Mouse (Mus musculus): ENCODE measurements around the gene Slc2a3.
"Not testable (repeated sequence)": the region's sequence is repeated elsewhere in the genome, so short reads cannot be mapped to it uniquely, and the experiment has no call there.

Slc2a3 gene

DNA sequence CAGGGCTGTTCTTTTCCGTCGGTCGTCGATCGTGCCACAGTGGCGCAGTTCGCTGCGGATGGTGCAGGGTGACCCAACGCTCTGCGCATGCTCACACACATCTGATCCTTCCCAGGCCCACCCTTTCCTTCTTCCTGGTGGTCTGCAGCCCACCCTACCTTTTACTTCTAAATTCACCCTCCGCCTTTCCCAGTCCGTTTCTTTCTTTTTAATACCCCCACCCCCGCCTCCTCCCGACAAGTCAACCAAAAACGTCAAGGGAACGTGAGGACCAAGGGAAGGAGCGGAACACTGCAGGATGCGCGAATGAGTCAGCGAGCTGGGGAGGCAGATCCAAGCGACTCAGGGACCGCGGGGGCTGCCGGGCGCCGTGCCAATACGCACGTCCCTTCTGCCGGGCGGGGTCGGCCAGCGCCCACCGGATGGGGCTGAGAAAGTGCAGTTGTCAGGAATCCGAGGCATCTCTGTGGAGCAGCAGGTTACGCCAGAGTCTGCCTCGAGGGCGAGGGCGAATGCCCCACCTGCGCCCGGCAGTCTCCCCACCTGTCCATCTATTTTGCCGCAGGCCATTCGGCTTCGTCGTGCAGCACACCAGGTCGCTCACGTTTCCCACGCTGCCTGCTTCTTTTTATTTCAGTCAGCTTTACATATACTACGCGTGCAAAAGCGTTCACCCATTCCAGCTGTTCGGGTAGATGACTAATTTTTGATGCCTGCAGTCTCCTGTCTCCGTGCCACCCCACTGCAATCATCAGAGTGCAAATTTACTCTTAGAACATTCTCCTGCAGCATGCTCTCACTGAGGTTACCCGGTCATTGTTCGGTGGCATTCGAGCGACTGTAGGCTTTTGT lies 36.8 kb downstream of the Slc2a3 start:
- no peak for DNase-seq (ENCODE audit: extremely low read depth, insufficient read length, low spot score)

DNA sequence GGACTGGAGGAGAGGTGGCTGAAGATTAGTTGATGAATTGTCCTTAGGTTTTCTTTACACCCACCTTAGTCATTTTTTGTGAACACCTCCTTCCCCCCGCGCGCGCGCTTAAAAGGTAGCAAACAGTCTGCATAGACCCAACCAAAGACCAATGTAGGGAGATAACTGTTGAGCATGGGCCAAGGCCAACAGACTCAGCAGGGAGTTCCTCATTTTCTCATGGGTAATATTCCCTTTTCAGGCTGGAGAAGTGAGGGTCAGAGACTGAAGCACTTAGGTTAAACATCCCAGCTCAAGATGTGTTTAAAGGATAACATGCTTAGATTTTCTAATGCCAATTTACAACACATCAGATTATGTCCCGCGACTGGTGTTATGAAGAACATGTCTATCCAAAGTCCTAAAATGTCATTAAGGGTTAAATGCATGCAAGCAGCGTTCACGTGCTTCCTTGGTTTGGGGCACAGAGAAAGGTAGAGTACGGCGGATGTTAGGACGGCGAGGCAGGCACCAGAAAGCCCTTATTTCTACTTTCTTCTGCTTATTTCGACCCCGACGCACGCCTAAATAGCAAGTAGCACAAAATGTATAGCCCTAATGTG lies 37.5 kb downstream of the Slc2a3 start:
- no peak for DNase-seq (ENCODE audit: extremely low read depth, insufficient read length, low spot score)

DNA sequence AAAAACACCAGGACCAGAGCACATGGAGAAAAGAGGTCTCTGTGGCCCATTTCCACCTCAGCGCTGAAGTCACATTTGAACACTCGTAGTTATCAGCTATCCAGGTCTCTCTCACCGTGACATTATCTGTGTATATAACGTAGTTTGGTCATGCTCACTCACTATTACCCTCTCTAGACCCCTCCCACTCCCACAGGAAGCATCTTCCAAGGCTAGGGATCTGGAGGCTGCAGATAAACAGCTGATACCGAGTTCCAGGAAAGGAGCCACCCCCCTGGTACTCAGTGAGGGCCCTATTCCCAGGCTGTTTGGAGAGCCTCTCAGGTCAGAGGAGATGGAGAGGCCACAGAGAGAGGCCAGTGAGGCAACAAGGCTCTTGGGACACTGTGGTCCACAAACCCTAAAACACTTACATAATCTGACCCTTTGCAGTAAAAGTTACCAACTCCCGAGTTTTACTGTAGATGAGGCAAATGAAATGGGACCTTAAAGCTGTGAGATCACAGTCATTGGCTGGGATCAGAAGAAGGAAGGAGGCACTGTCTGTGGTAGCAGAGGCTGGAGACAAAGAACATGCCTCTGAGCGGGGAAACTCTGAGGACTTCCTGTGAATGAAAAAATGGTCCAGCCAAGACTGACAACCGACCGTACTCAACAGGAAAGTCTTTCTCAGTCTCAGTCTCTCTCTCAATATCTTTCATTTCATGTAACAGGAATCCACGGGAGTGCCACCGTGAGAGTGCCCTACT lies 38.3 kb downstream of the Slc2a3 start:
- DNase-seq (ENCODE audit: extremely low read depth, insufficient read length, low spot score): no peak

DNA sequence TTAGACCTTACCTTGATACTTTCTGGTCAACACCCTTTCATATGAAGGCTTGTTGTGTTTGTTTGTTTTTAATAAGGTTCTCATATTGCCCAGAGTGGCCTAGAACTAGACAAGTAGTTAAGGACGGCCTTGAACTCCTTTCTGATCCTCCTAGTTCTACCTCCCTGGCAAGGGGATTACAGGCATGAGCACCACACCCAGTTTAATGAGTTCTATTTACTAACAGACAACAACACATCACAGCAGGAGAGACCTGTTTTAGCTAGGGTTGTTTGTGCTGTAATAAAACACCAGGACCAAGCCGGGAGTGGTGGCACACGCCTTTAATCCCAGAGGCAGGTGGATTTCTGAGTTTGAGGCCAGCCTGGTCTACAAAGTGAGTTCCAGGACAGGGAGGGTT lies 39.0 kb downstream of the Slc2a3 start:
- DNase-seq (ENCODE audit: extremely low read depth, insufficient read length, low spot score): no peak

DNA sequence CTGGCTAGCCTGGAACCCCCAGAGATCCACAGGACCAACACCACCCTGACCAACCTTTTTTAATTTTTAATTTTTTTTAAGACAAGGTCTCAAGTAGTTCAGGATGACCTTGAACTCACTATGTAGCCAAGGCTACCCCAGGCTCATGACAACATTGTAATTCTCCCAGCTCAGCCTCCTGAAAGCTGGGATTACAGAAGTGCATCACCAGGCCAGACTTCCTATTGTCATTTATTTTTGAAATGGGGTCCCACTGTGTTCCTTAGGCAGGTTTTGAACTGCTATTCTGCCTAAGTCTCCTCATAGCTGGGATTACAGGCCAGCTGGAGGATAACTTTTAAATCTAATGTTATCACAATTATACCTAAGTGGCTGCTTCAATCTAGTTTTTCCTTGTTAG lies 39.5 kb downstream of the Slc2a3 start:
- DNase-seq (ENCODE audit: extremely low read depth, insufficient read length, low spot score): no peak

DNA sequence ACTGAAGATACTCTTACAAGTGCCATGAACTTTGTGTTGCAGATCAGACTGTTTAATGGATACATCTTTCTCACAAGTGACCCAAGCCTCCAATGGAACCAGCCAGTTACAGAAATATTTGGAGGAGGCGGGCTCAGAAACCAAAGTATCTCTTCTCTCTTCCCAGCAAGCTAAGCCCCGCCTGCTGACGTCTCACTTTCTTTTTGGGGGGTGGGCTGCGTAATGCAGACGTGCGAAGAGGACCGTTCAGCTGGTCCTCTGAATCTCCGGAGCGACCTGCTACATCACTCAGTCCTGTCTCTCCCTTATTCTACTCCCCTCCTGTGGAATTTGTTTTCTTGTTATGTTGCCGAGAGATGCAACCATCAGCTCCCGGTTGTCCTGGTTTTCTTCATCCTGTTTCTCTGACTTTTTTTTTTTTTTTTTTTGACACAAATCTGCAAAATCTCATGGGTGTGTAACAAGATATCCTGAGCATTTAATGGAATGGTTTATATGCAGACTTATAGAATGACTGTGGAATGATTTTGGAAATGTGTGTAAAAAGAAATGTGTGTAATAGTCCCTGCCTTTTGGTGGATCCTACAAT lies 40.3 kb downstream of the Slc2a3 start:
- no peak for DNase-seq (ENCODE audit: extremely low read depth, insufficient read length, low spot score)

DNA sequence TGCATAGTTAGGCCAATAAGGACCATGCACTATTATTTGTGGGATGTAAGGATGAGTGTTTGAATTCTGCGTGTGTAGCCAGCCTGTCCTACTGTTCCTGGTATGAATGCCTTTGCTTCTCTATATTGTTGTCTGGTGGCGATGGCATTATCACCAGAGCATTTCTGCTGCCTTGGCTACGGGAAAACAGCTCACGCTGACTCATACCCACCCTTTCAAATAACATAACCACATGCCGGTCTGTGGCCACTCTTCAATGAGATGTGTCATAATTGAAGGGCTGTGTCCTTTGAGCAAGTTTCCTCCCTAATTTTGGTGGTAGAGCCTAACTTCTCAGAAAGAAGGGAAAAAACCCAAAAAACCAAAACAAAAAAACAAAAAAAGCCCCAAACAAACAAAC lies 42.7 kb downstream of the Slc2a3 start:
- peak; percentile 64 for DNase-seq (ENCODE audit: extremely low read depth, insufficient read length, low spot score)

DNA sequence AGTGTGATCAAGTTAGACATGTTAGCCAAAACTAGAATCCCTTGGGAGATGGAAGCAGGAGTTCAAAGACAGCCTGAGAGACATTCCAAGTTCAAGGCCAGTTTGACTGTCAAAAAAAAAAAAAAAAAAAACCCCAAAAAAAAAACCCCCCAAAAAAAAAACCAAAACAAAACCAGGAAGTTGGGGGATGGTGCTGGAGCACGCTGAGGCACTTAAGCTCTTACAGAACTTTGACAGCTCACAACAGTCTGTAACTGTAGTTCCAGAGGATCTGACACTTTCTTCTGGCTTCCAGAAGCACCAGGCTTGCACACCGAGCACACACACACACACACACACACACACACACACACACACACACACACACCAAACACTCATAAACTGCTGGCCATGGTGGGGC lies 45.5 kb downstream of the Slc2a3 start:
- no peak for DNase-seq (ENCODE audit: extremely low read depth, insufficient read length, low spot score)

DNA sequence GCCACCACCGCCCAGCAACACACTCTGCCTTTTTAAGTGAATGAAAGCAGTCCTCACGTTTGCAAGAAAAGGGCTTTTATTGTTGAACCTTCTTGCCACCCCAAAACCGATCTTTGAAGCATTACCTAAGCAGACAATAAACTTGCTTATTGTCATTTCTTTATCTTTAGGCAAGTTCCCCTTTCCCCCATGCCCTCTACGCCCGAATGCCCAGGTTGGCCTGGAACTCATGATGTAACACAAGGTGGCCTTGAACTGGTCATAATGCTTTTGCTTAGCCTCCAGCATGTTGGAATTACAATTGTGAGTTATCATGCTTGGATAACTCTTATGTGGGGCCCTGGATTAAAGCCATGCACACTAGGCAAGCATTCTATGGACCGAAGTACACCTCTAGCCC lies 50.9 kb downstream of the Slc2a3 start:
- no peak for DNase-seq (ENCODE audit: extremely low read depth, insufficient read length, low spot score)

DNA sequence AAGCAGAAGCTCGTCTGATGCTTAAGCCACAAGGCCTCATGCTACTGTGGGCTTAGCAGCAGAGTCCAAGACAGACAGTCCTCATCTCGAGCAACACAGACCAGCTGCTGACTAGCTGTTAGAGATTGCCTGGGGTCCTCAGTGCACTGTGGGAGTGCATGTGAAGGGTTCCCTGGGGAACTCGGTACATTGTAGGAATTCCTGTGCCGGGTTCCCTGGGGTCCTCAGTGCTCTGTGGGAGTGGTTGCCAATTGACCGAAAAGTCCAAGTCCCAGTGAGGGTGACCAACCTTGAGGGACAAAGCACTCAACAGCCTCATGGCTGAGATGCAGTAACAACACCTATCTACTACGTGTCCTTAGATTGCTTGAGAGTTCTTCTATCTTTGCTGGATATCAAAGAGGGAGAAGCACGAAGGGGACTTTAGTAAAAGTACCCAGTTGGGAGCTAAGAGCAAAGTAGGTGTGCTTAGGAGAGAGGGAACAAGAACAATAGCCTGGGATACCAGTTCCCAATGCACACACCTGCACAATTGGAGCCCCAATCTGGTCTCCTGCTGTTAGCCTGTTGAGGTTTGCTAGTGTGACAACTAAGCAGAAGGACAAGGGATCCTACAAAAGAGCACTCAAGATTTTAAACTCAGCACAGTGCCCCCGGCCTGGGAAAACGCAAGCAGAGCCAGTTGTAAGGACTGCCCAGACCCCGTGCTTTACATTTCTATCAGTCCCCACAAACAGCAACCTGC lies 56.8 kb downstream of the Slc2a3 start:
- DNase-seq (ENCODE audit: extremely low read depth, insufficient read length, low spot score): no peak

DNA sequence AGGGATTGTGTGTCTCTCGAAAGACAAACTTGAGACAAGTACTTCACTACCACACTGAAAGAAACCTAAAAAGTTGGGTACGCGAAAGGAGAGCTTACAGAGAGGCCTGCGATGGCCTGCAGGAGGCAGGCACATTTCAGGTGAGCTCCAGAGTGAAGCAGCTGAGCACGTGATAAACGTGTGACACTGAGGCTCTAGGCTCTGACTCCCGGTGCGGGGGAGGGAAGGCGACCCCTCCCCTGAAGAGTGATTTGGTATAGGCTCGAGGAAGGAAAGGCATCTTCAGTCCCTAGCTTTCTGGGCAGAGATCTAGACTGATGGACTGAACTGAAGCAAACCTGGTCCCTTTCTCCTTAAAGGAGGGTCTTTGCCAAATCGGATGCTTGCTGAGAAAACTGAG lies 58.1 kb downstream of the Slc2a3 start:
- no peak for DNase-seq (ENCODE audit: extremely low read depth, insufficient read length, low spot score)

DNA sequence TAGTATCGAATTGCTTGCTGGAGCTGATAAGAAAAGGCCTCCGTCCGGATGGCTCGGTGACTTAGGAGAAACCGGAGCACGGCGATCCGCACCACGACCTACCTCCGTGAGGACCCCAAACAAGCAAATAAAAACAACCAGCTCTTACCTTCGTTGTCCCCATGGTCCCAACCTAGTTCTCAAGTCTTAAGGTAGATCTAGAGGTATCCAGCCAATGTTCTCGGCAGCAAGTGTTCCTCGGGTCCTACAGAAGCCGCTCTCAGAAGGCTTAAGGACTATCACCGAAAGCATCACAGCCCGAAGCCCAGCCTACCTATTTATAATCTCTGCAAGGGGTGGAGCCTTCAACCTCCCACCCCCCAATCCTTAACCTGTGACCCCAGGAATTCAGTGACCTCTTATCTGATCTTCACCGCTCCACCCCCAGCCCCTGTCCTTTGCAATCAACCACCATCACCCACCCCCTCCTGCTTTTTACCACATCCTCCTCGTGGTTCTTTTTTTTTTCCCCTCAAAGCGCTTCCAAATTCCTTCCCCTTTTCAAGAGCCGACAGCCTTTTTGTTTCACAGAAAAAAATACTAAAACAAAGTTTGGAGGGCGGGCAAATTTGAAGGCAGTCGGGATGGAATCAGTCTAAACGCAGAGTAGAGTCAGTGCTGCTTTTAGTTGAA lies 59.1 kb downstream of the Slc2a3 start:
- no peak for DNase-seq (ENCODE audit: extremely low read depth, insufficient read length, low spot score)

DNA sequence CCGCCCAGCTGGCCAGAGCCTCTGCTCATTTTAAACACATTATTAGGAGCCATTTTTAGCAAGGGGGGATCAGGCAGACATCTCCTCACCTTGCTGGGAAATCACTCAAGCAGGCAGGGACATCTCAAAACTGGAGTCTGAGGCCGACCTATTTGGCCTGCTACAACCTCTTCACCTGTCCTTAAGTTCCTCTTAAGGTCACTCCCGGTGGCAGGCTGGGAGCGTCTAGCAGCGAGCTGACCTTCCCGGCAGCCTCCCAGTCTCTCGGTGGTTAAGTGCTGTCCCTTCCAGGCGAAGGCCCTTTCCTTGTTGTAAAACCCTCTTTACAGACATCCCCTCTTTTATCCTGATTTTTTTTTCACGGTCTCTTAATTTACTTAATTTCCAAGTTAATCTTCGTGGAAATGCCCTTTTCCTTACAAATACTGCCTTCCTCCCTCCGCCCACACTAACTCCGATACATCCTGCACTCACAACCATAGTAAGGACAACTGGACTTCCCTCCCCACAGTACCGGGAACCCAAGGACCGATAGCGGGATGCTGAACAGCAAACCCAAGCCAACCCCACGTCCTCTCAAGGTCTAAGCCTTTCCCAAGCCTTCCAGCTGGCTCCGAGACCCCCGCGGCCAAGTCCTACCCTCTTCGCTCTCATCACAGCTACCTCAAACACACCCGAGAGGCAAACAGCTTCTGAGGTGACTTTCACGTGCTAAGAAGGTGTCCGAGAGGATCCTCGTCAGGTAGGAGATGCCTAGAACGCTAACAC lies 59.8 kb downstream of the Slc2a3 start:
- DNase-seq (ENCODE audit: extremely low read depth, insufficient read length, low spot score): no peak

DNA sequence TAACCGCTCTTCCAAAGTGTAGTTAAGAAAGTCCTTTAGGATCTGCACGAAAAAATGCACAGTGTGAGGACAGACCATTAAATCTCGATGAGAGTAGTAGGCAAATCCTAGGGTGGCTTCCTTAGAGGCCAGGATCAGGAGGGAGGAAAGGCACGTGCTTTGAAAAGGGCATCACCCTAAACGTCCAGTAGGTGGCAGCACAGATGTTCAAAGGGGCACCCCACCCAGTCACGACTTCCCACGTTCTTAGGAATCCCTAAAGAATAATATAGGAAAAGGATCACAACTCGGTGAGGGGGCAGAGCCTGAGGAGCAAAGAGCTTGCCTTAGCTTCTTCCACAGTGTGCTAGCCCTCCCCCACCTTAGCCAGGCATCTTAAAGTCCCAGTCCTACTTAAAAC lies 61.5 kb downstream of the Slc2a3 start:
- no peak for DNase-seq (ENCODE audit: extremely low read depth, insufficient read length, low spot score)

DNA sequence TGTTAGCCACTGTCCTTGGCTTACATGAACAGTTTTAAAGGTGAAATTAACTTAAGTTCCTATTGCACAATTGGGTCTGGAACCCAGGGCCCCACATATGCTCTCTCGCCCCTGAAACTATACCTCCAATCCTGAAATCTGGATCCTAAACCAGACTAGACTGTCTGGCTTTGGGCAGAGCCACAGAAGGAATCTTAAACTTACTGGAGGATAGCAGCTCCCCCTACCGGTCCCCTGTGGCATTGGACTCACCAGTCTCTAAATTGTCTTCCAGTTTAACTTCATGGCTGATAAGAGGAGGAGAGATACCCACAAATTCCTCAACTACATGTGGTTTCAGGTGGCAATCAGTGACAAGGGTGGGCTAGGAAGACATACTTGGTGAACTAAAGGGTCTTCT lies 81.5 kb downstream of the Slc2a3 start:
- no peak for DNase-seq (ENCODE audit: extremely low read depth, insufficient read length, low spot score)

DNA sequence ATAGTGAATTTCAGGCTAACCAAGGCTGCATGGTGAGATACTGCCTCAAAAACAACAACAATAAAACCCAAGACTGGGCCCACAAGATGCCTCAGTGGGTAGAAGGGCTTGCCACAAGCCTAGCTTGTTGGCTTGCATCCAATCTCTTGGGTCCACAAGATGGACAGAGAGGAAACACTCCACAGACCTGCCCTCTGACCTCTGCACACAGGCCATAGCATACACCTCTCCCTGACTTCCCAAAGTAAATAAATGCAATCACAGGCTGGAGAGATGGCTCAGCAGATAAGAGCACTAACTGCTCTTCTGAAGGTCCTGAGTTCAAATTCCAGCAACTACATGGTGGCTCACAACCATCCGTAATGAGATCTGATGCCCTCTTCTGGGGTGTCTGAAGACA lies 83.2 kb downstream of the Slc2a3 start:
- DNase-seq (ENCODE audit: extremely low read depth, insufficient read length, low spot score): not testable (repeated sequence)

DNA sequence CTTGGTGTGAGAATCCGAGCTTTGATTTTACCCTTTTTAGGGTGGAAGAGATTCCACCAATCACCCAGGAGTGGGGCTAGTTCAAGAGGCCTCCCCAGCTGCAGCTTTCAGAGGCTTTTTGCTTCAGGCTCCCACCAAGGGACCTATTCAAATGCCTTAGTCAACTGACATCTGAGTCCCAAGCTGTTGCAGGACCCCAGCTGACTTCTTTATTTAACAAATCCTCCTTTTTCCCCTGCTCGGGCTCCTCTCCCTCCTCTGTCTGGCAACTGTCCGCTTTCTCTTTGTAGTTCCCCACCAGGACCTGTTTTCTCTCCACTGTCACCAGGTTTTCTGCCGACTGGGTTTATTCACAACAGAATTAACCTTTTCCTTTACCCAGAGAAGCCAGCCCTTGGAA lies 85.6 kb downstream of the Slc2a3 start:
- no peak for DNase-seq (ENCODE audit: extremely low read depth, insufficient read length, low spot score)

DNA sequence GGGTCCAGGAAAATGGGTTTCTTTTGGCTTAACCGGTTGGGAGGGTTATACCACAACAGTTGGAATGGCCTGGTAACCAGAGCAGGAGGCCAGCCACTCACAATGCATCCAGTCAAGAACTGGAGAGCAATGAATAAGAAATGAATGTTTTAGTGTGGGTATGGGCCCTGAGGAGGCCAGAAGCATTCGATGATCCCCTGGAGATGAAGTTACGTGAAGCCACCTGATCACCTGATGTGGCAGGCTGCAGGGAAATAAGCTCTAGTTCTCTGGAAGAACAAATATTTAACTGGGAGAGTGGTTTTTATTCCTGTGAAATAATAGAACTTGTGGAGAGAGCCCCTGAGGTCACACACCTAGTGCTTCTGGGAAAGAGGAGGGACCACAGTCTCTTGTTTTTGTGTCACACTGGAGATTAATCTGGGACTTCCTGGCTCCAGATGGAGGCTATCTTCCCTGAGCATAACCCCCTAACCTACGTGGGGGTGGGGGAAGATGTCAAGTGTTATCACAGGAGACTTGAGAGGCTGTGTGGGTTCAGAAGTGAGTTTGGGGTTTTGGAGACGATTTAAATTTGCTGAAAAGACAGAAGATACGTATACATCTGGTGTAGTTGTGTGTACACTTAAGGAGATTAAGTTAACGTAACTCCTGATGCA lies 86.6 kb downstream of the Slc2a3 start:
- no peak for DNase-seq (ENCODE audit: extremely low read depth, insufficient read length, low spot score)

DNA sequence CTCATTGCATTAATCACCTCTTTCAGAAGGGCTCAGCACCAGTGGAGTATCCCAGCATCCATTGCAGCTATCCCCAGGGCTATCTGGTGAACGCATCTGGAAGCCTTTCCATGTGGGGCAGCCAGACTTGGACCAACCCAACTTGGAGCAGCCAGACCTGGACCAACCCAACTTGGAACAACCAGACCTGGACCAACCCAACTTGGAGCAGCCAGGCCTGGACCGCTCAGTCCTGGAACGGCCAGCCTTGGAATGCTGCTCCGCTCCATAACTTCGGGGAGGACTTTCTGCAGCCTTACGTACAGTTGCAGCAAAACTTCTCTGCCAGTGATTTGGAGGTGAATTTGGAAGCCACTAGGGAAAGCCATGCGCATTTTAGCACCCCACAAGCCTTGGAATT lies 88.3 kb downstream of the Slc2a3 start:
- not testable (repeated sequence) for DNase-seq (ENCODE audit: extremely low read depth, insufficient read length, low spot score)

All from 3134 (cell line).